In the genomic region with DNA sequence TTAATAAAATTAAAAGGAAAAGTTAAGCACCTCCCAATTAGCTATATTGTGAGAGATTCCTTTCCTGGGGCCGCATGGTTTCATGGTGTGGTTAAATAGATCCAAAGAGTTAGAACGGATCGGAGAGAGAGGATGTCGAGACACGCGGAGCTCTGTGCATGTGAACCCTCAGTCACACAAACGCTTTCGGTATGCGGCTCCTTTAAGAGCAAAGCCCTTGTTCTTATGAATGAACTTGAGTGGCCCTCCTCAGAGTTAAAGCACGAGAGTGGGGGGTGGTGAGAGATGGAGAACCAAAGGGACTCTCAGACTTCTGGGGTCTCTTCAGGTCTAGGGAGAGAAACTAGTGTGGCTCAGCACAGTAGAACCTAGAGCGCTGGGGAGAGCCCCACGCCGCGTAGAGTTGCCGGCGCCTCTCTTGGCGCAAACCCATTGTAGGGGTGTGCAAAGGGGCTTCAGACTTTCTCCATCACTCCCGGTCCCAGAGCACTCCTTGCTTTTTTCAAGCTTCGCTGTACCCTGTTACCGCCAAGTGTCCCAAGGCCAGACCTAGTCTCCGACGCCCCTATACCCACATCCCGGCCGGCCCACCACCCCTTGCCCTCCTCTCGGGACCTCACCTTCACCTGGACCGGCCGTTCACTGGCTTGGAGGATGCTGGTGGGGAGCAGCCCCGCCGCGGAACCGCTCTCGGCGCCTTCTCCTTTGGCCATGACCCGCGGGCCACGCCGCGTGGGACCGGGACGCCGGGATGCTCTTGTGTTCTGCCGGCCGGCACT, we compare ENCODE assay signal across 8 mouse cellular contexts. TPM values are rescaled to one million over a fixed set of nuclear protein-coding genes. Genes with fewer than 3 reads are reported as not detected.
DNase-seq lines count a peak whose midpoint lies in the region; ATAC-seq and TF ChIP-seq lines count a peak whose summit lies in the region.

No protein-coding gene starts in this region.

- H3K27ac ChIP-seq in layer of hippocampus, adult 2 months = peak overlapping the region; percentile 89
- peak overlapping the region; percentile 62 for H3K27ac ChIP-seq in forebrain, postnatal 0 days (ENCODE audit: low read depth, low read length)
- no peak overlapping the region for H3K27ac ChIP-seq in liver, embryonic 12.5 days
- peak overlapping the region; percentile 34; the same call in 1 of the 2 replicates for H3K27ac ChIP-seq in neural tube, embryonic 13.5 days (replicated peaks)

- ATAC-seq in forebrain, postnatal 0 days = peak; percentile 71
- no peak for ATAC-seq in liver, embryonic 12.5 days
- peak; percentile 51 for ATAC-seq in neural tube, embryonic 13.5 days (ENCODE audit: low read depth)

- peak overlapping the region; percentile 100 for H3K4me2 ChIP-seq in forebrain, postnatal 0 days (ENCODE audit: low read depth)
- H3K4me2 ChIP-seq in liver, embryonic 12.5 days = peak overlapping the region; percentile 69
- peak overlapping the region; percentile 100 for H3K4me2 ChIP-seq in neural tube, embryonic 13.5 days

- TF ChIP-seq CTCF in layer of hippocampus, adult 2 months (conservative IDR thresholded peaks at IDR 0.05) = no peak
- TF ChIP-seq CTCF in forebrain, postnatal 0 days (IDR thresholded peaks at IDR 0.05; ENCODE audit: low read depth) = no peak

- H3K9me3 ChIP-seq in forebrain, postnatal 0 days (ENCODE audit: low read length) = no peaks in the 10 kb centered on the region
- no peaks in the 10 kb centered on the region for H3K9me3 ChIP-seq in liver, embryonic 12.5 days (replicated peaks)
- H3K9me3 ChIP-seq in neural tube, embryonic 13.5 days = no peaks in the 10 kb centered on the region

- WGBS in forebrain, postnatal 0 days = 1% methylated on average over 43 of the region's 43 CpGs
- WGBS in liver, embryonic 12.5 days (ENCODE audit: insufficient replicate concordance) = under 1% methylated on average over 43 of the region's 43 CpGs
- WGBS in neural tube, embryonic 13.5 days = under 1% methylated on average over 43 of the region's 43 CpGs

- H3K36me3 ChIP-seq in forebrain, postnatal 0 days (ENCODE audit: insufficient read depth) = no peaks in the 10 kb centered on the region
- H3K36me3 ChIP-seq in liver, embryonic 12.5 days = no peaks in the 10 kb centered on the region
- no peaks in the 10 kb centered on the region for H3K36me3 ChIP-seq in neural tube, embryonic 13.5 days

- H3K4me3 ChIP-seq in layer of hippocampus, adult 2 months = peak overlapping the region; percentile 86
- H3K4me3 ChIP-seq in forebrain, postnatal 0 days (ENCODE audit: low read depth, low read length) = peak overlapping the region; percentile 54
- H3K4me3 ChIP-seq in liver, embryonic 12.5 days = peak overlapping the region; percentile 46
- peak overlapping the region; percentile 68 for H3K4me3 ChIP-seq in neural tube, embryonic 13.5 days

- DNase-seq in layer of hippocampus, adult 2 months (ENCODE audit: low spot score in 2 of 2) = no peak
- DNase-seq in layer of hippocampus, adult 11-12 months (ENCODE audit: low spot score) = no peak
- peak; percentile 35 for DNase-seq in ZHBTc4 (ENCODE audit: low read depth, low spot score)
- DNase-seq in forebrain, postnatal 0 days = peak; percentile 73
- no peak for DNase-seq in c-Kit-positive CD71-positive TER-119-positive erythroid progenitor cells, embryonic 14.5 days (ENCODE audit: low spot score)
- no peak for DNase-seq in gastrocnemius, postnatal 10 days

- H3K27me3 ChIP-seq in forebrain, postnatal 0 days (ENCODE audit: insufficient read depth, low read length) = no peaks in the 10 kb centered on the region; the same call in 1 of the 2 replicates
- peaks cover 79% of the 10 kb centered on the region for H3K27me3 ChIP-seq in liver, embryonic 12.5 days (replicated peaks)
- peaks cover 15% of the 10 kb centered on the region for H3K27me3 ChIP-seq in neural tube, embryonic 13.5 days

- H3K9ac ChIP-seq in forebrain, postnatal 0 days = peak overlapping the region; percentile 60
- no peak overlapping the region for H3K9ac ChIP-seq in liver, embryonic 12.5 days
- peak overlapping the region; percentile 74 for H3K9ac ChIP-seq in neural tube, embryonic 13.5 days

- H3K4me1 ChIP-seq in forebrain, postnatal 0 days (ENCODE audit: insufficient read depth) = peaks cover 11% of the 10 kb centered on the region
- H3K4me1 ChIP-seq in liver, embryonic 12.5 days = peaks cover 29% of the 10 kb centered on the region
- peaks cover 57% of the 10 kb centered on the region for H3K4me1 ChIP-seq in neural tube, embryonic 13.5 days (replicated peaks)

RNA-seq across cellular contexts. Expression of a gene that starts 0.5 kb away (rescaled TPM):
- 10 to 100 TPM; 45.8 to 49.1 TPM for total RNA-seq in layer of hippocampus, adult 2 months (2021)
- total RNA-seq in forebrain, postnatal 0 days (2014; rRNA removed) = 34.7 and 40.7 TPM in 2 replicates
- polyA plus RNA-seq in forebrain, postnatal 0 days (2015; fragmentation: Nextera tagmentation; extraction: Ambion mirVana) = 30.6 and 33.4 TPM in 2 replicates
- 0.14 and 0.28 TPM in 2 replicates for polyA plus RNA-seq in liver, embryonic 12.5 days (2016; fragmentation: Nextera tagmentation; extraction: Ambion mirVana)
- 30.2 and 30.3 TPM in 2 replicates for polyA plus RNA-seq in neural tube, embryonic 13.5 days (2015; fragmentation: Nextera tagmentation; extraction: Ambion mirVana)
- 1 to 10 TPM in 1 of 2 experiments, under 1 TPM in 1; 0.36 to 1.2 TPM for total RNA-seq in gastrocnemius, postnatal 10 days (2021)

RNA-seq across cellular contexts. Expression of a gene that starts 34.9 kb away (rescaled TPM):
- total RNA-seq in layer of hippocampus, adult 2 months (2021) = 10 to 100 TPM; 31.8 to 32.4 TPM
- 106 and 113 TPM in 2 replicates for total RNA-seq in forebrain, postnatal 0 days (2014; rRNA removed)
- polyA plus RNA-seq in forebrain, postnatal 0 days (2015; fragmentation: Nextera tagmentation; extraction: Ambion mirVana) = 65.9 and 67.6 TPM in 2 replicates
- 1.2 and 1.6 TPM in 2 replicates for polyA plus RNA-seq in liver, embryonic 12.5 days (2016; fragmentation: Nextera tagmentation; extraction: Ambion mirVana)
- 59.6 and 61.3 TPM in 2 replicates for polyA plus RNA-seq in neural tube, embryonic 13.5 days (2015; fragmentation: Nextera tagmentation; extraction: Ambion mirVana)
- 1 to 10 TPM; 4.4 to 5.8 TPM for total RNA-seq in gastrocnemius, postnatal 10 days (2021)

RNA-seq across cellular contexts. Expression of a gene that starts 55.9 kb away (rescaled TPM):
- 10 to 100 TPM; 27.5 to 29.4 TPM for total RNA-seq in layer of hippocampus, adult 2 months (2021)
- total RNA-seq in forebrain, postnatal 0 days (2014; rRNA removed) = 22.8 and 23.7 TPM in 2 replicates
- 20.4 and 22.1 TPM in 2 replicates for polyA plus RNA-seq in forebrain, postnatal 0 days (2015; fragmentation: Nextera tagmentation; extraction: Ambion mirVana)
- 8.9 and 10.9 TPM in 2 replicates for polyA plus RNA-seq in liver, embryonic 12.5 days (2016; fragmentation: Nextera tagmentation; extraction: Ambion mirVana)
- 23.0 and 27.2 TPM in 2 replicates for polyA plus RNA-seq in neural tube, embryonic 13.5 days (2015; fragmentation: Nextera tagmentation; extraction: Ambion mirVana)
- 10 to 100 TPM in 1 of 2 experiments, 1 to 10 TPM in 1; 9.1 to 11.0 TPM for total RNA-seq in gastrocnemius, postnatal 10 days (2021)

Comparison
In these comparisons a context has a peak if more than half of its experiments do, and no peak if none do; other contexts are left out.
1. DNase-seq: peak in ZHBTc4 (single experiment) and forebrain, postnatal 0 days (single experiment); none in layer of hippocampus, adult 2 months (0 of 2), layer of hippocampus, adult 11-12 months (single experiment), c-Kit-positive CD71-positive TER-119-positive erythroid progenitor cells, embryonic 14.5 days (single experiment) and gastrocnemius, postnatal 10 days (single experiment).
2. RNA of a gene that starts 0.5 kb away (total RNA-seq): 45.8 to 49.1 TPM in layer of hippocampus, adult 2 months and 34.7 to 40.7 TPM in forebrain, postnatal 0 days; 0.36 to 1.2 TPM in gastrocnemius, postnatal 10 days; every median in the first group is over 10 times any median in the second.
3. RNA of a gene that starts 34.9 kb away (total RNA-seq): 106 to 113 TPM in forebrain, postnatal 0 days and 31.8 to 32.4 TPM in layer of hippocampus, adult 2 months; 4.4 to 5.8 TPM in gastrocnemius, postnatal 10 days; every median in the first group is over 4 times any median in the second.
4. Peak in every context shown above with its lines, with median percentiles within 50 percentile points of each other: H3K4me3 ChIP-seq and H3K4me2 ChIP-seq.